Mouse (Mus musculus) small intestine, adult 2 months (tissue): Measurements from ENCODE around the gene Agpat4. TPM values are rescaled to one million over a fixed set of nuclear protein-coding genes. Genes with fewer than 3 reads are reported as not detected.

Experiments
- H3K27ac ChIP-seq: fragments of 200-500 bp; 2 replicates; pipeline ENCODE4 v1.5.1; 2012; ENCODE audit warnings: low read depth, low read length, control low read depth, inconsistent platforms; ENCODE audit not compliant: insufficient read depth
- H3K27me3 ChIP-seq: fragments of 200-500 bp; 2 replicates; pipeline ENCODE4 v1.6.1; 2012; ENCODE audit warnings: mild to moderate bottlenecking, moderate library complexity, low read length, inconsistent platforms; ENCODE audit not compliant: control insufficient read depth, insufficient read depth
- H3K36me3 ChIP-seq: fragments of 200-500 bp; 2 replicates; pipeline ENCODE4 v1.6.1; 2012; ENCODE audit warnings: mild to moderate bottlenecking, low read length, control low read depth, inconsistent platforms; ENCODE audit not compliant: control insufficient read depth, insufficient read depth
- H3K4me1 ChIP-seq: fragments of 200-500 bp; 2 replicates; pipeline ENCODE4 v1.6.1; 2012; ENCODE audit warnings: low read length, inconsistent platforms, mixed read lengths; ENCODE audit not compliant: control insufficient read depth, insufficient read depth, insufficient read length
- H3K4me3 ChIP-seq: fragments of 200-500 bp; 2 replicates; pipeline ENCODE4 v1.5.1; 2012; ENCODE audit warnings: low read depth, mild to moderate bottlenecking, control low read depth, inconsistent platforms, low read length, moderate library complexity
- CTCF ChIP-seq: fragments of 200-500 bp; IDR thresholded peaks from 2 replicates; pipeline ENCODE4 v1.5.1; 2012; ENCODE audit warnings: low read depth, mild to moderate bottlenecking, control low read depth, inconsistent platforms, low read length, moderate library complexity, mixed read lengths; ENCODE audit not compliant: insufficient replicate concordance, insufficient read length; ENCODE audit errors: extremely low read depth
- POLR2A ChIP-seq: fragments of 200-500 bp; IDR thresholded peaks from 2 replicates; pipeline ENCODE4 v1.6.1; 2012; ENCODE audit warnings: low read depth, mild to moderate bottlenecking, control low read depth, inconsistent platforms, low read length, moderate library complexity
- WGBS: fragments of 180-500 bp; shearing (Covaris S2); methylation state at CpG from one replicate; pipeline ENCODE4 v1.1.7; 2018; 5-methylcytosine and 5-hydroxymethylcytosine counted together
- polyA plus RNA-seq: library from polyadenylated mRNA; depleted of rRNA; stranded (reverse); fragments of >200 nt; gene quantifications from 2 replicates; pipeline ENCODE4 v1.2.3, GENCODE M21; 2012

Agpat4 gene
- polyA plus RNA-seq, 1 experiment, result 10.3 TPM

DNA sequence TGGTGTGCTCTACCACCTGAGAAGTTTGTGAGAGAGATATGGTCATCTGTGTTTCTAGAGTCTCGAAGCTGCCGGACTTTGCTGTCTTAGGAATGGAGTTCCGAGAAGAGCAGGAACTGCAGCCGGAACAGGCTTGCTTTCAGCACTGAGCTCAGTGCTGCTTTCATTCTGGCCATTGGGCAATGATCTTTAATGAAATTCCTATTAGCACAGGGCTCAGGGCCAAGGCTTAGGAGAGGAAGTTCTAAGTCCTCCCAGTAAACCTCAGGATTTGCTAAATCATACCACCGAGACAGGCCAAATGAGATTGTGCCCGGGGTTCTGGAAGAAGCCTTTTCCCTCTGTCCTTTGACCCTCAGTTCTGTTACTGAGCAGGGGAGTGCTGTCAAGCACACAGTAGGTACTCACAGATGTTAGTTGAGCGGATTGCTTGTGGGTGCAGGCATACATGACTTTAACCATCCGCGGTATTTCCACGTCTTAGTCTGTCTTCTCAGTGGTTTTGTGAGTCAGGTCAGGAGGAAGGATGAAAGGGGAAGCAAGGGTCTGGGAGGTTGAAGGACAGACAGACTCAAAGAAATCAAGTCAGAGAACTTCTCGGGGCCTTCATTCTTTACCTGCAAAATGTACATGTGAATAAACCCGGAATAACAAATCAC is 16.6 kb downstream of the Agpat4 start:
- TF ChIP-seq POLR2A (no peak), CTCF (no peak)
- 87% methylated on average over 12 of the region's 12 CpGs for WGBS

DNA sequence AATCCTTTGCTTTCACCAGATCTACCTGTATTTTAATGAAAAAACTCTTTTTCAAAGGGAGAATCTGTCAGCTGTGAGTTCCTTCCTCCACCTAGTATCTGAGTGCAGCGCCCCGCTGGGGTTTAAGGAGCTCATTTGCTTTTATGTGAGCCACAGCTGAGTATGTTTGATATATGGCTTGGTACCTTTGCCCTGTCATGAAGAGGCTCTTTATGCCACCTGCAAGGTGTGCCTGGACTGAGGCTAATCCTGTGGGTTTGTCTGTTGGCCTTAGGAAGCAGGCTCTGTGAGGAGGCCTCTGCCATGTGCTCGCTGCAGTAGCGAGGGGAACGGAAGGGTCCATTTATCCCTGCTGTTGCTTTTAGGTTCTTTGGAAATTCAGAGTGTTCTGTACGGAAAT is 19.9 kb downstream of the Agpat4 start:
- Histone ChIP-seq H3K4me1 (no peaks in the 10 kb centered on the region; the same call in 1 of the 2 replicates), H3K27me3 (no peaks in the 10 kb centered on the region), H3K36me3 (no peaks in the 10 kb centered on the region), H3K4me3 (no peak overlapping the region), H3K27ac (no peak overlapping the region)
- TF ChIP-seq POLR2A, result no peak
- no peak for TF ChIP-seq CTCF
- WGBS, result 65% methylated on average over 6 of the region's 6 CpGs

More for the DNA sequence above, 16.6 kb downstream of the Agpat4 start:
- H3K4me1 ChIP-seq, result peaks cover 2% of the 10 kb centered on the region; the same call in 1 of the 2 replicates
- H3K4me3 ChIP-seq, result no peak overlapping the region
- H3K27ac ChIP-seq, result no peak overlapping the region
- H3K27me3 ChIP-seq, result no peaks in the 10 kb centered on the region
- no peaks in the 10 kb centered on the region for H3K36me3 ChIP-seq

DNA sequence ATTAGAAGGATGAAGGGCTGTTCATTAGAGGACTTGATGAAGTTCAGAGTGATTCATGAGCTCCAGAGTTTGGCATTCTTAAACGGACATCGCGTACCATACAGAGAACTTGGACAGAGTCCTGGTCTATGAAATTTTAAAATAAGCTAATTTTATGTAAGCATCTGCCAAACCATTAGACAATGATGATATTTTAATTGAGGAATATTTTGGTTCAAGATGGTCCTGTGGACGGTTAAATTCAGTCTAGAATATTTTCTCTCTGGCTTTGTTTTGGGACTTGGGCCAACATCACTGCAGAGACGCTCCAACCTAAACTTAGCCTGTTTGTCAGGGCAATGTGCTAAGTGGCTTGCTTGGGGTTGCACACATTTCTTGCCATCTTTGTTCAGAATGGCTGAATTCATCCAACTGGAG is 25.5 kb downstream of the Agpat4 start:
- TF ChIP-seq CTCF (no peak), POLR2A (no peak)
- Histone ChIP-seq H3K27ac (no peak overlapping the region), H3K4me3 (no peak overlapping the region), H3K4me1 (no peaks in the 10 kb centered on the region), H3K27me3 (no peaks in the 10 kb centered on the region), H3K36me3 (no peaks in the 10 kb centered on the region)
- WGBS, result 80% methylated on average over 5 of the region's 5 CpGs

DNA sequence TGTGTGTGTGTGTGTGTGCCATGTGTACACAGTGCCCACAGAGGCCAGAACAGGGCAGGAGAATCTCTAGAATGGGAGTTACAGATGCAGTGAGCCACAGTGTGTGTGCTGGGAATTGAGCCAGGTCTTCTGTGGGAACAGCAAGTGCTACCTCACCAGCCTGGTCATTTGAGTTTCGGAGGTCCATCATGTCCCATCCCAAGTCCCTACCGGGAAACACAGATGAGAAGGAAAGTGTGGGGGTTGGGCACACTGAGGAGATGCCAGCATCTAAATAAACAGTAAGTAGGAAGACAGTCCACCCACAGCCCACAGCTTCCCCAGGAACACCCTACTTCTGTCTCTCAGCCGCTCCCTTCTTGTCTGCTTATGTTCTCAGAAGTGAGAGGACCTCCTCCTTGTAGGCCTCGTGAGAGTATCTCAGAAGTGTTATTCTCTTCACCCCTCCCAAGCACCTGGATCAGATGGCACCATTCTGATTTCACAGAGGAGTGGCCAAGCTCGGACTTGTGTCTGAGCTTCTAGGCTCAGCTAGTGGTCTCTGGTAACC is 27.7 kb downstream of the Agpat4 start:
- H3K27ac ChIP-seq, result no peak overlapping the region
- H3K36me3 ChIP-seq, result no peaks in the 10 kb centered on the region
- 81% methylated on average over 5 of the region's 5 CpGs for WGBS
- TF ChIP-seq CTCF (no peak), POLR2A (no peak)
- H3K4me1 ChIP-seq, result no peaks in the 10 kb centered on the region
- no peak overlapping the region for H3K4me3 ChIP-seq
- H3K27me3 ChIP-seq, result no peaks in the 10 kb centered on the region

DNA sequence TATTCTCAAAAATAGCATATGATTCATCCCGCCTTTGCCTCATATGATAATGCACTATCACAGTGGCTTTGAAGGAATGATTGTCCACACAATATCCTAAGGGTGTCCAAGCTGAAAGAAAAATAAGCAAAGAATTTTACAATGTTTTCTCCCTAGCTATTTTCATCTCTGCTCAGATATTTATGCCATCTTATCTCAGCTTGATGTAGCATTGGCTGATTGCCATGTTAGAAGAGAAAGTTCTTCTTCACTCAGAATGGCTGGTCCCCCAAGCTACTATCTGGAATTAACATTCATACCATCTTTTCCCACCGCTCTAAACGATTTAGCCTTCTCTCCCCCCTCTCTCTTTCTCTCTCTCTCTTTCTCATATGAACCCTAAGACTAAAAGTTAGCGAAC is 29.3 kb downstream of the Agpat4 start:
- Histone ChIP-seq H3K36me3 (no peaks in the 10 kb centered on the region), H3K4me3 (no peak overlapping the region), H3K27me3 (no peaks in the 10 kb centered on the region), H3K4me1 (no peaks in the 10 kb centered on the region), H3K27ac (no peak overlapping the region)
- WGBS, result 80% methylated on average over 4 of the region's 4 CpGs
- TF ChIP-seq POLR2A (no peak), CTCF (no peak)

DNA sequence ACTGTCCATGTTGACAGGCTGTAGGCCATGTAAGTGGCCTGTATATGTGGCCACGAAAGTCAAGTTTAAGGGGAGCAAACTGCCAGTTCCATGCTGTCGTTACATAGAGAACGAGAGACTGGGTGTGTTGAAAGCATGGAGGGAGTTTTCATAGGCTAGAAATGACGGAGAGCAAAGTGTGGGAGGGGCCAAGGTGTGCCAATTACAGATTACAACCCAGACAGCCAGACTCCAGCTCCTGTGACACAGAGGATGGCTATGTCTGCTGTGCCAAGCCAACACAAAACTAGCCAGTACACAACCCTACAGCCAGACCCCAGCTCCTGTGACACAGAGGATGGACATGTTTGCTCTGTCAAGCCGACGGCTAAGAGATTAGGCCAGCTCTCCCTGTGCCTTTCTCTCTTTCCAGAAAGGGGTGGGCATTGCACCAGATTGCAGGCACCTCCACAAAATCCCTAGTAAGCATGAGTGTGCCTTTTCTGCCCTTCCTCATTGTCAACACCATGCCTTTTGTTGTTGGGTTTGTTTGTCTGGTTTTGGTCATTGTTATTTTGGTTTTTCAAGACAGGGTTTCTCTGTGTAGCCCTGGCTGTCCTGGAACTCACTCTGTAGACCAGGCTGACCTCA is 30.8 kb downstream of the Agpat4 start:
- TF ChIP-seq POLR2A (no peak), CTCF (no peak)
- WGBS, result 92% methylated on average over 6 of the region's 6 CpGs
- Histone ChIP-seq H3K4me1 (no peaks in the 10 kb centered on the region), H3K27me3 (no peaks in the 10 kb centered on the region), H3K4me3 (no peak overlapping the region), H3K36me3 (peaks cover under 1% of the 10 kb centered on the region; the same call in 1 of the 2 replicates), H3K27ac (no peak overlapping the region)

DNA sequence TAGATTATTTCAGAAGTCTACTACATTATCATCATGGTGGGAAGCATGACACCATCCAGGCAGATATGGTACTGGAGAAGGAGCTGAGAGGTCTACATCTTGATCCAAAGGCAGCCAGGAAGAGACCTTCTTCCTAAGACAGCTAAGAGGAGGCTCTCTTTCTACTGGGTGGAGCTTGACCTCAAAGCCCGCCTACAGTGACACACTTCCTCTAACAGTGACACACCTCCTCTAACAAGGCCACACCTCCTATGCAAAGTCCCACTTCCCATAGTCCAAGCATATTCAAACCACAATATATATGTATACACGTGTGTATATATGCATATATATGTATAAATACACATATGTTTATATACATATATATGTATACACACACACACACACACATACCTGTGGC is 32.5 kb downstream of the Agpat4 start:
- Histone ChIP-seq H3K27me3 (no peaks in the 10 kb centered on the region), H3K27ac (no peak overlapping the region), H3K4me3 (no peak overlapping the region), H3K36me3 (peaks cover 2% of the 10 kb centered on the region; the same call in 1 of the 2 replicates), H3K4me1 (no peaks in the 10 kb centered on the region)
- 93% methylated on average over 2 of the region's 2 CpGs for WGBS
- TF ChIP-seq POLR2A (no peak), CTCF (no peak)
